Mouse (Mus musculus): ENCODE results near the gene Bicdl2.

Gene Bicdl2

DNA sequence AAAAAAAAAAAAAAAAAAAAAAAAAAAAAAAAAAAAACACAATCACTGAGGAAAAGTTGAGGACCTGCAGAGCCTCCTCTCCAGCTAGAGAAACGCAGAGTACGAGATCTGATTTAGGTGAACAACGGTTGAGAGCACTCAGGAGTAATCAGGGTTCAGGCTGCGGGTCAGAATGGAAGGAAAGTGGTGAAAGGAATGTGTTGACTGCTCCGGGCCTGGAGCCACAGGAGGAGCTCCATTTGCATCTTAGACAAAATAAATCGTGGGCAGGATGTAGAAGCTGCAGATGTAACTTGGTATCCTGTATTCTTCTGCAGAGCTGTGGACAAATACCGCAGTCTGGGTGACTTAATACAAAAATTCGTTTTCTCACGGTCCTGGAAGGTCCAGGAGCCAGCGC is 14.4 kb upstream of the Bicdl2 start:
- no peaks in the 10 kb centered on the region for H3K36me3 ChIP-seq (ENCODE audit: insufficient read depth, low read length)
- H3K4me1 ChIP-seq (replicated peaks; ENCODE audit: low read depth, low read length), result peaks cover 38% of the 10 kb centered on the region

GRCm38 (mm10) chr17:23651363-23651762 is 8.9 kb upstream of the Bicdl2 start:
- Histone ChIP-seq H3K36me3 (ENCODE audit: insufficient read depth, low read length) (no peaks in the 10 kb centered on the region), H3K4me1 (replicated peaks; ENCODE audit: low read depth, low read length) (peaks cover 11% of the 10 kb centered on the region), H3K9me3 (ENCODE audit: low read length) (no peaks in the 10 kb centered on the region), H3K27me3 (ENCODE audit: insufficient read depth, low read length) (peaks cover 6% of the 10 kb centered on the region; the same call in 1 of the 2 replicates), H3K4me3 (replicated peaks; ENCODE audit: low read length) (no peak overlapping the region)
- no peak for TF ChIP-seq POU5F1 (IDR thresholded peaks at IDR 0.05; ENCODE audit: borderline replicate concordance, low read length)
- TF ChIP-seq CTCF (conservative IDR thresholded peaks at IDR 0.05; ENCODE audit: low read length), result no peak
- TF ChIP-seq NANOG (IDR thresholded peaks at IDR 0.05; ENCODE audit: borderline replicate concordance, low read length), result no peak

More for the DNA sequence above, 14.4 kb upstream of the Bicdl2 start:
- no peak overlapping the region for H3K4me3 ChIP-seq (replicated peaks; ENCODE audit: low read length)
- H3K9me3 ChIP-seq (ENCODE audit: low read length), result peaks cover 6% of the 10 kb centered on the region
- peaks cover 29% of the 10 kb centered on the region for H3K27me3 ChIP-seq (ENCODE audit: insufficient read depth, low read length)
- no peak for TF ChIP-seq CTCF (conservative IDR thresholded peaks at IDR 0.05; ENCODE audit: low read length)
- no peak for TF ChIP-seq POU5F1 (IDR thresholded peaks at IDR 0.05; ENCODE audit: borderline replicate concordance, low read length)

- H3K4me3 ChIP-seq (replicated peaks; ENCODE audit: low read length), result no peak overlapping the region
- no peaks in the 10 kb centered on the region for H3K9me3 ChIP-seq (ENCODE audit: low read length)
- no peaks in the 10 kb centered on the region for H3K4me1 ChIP-seq (replicated peaks; ENCODE audit: low read depth, low read length)
- TF ChIP-seq POU5F1 (IDR thresholded peaks at IDR 0.05; ENCODE audit: borderline replicate concordance, low read length), result no peak
- no peak for TF ChIP-seq CTCF (conservative IDR thresholded peaks at IDR 0.05; ENCODE audit: low read length)
- no peak for TF ChIP-seq NANOG (IDR thresholded peaks at IDR 0.05; ENCODE audit: borderline replicate concordance, low read length)
- peaks cover 13% of the 10 kb centered on the region for H3K27me3 ChIP-seq (ENCODE audit: insufficient read depth, low read length)
- no peaks in the 10 kb centered on the region for H3K36me3 ChIP-seq (ENCODE audit: insufficient read depth, low read length)
These were observed 7.0 kb upstream of the Bicdl2 start for GRCm38 (mm10) chr17:23653324-23653723.

- H3K4me1 ChIP-seq (replicated peaks; ENCODE audit: low read depth, low read length), result no peaks in the 10 kb centered on the region
- no peaks in the 10 kb centered on the region for H3K36me3 ChIP-seq (ENCODE audit: insufficient read depth, low read length)
- TF ChIP-seq NANOG (IDR thresholded peaks at IDR 0.05; ENCODE audit: borderline replicate concordance, low read length) (no peak), POU5F1 (IDR thresholded peaks at IDR 0.05; ENCODE audit: borderline replicate concordance, low read length) (no peak)
- H3K27me3 ChIP-seq (ENCODE audit: insufficient read depth, low read length), result peaks cover 15% of the 10 kb centered on the region
- no peaks in the 10 kb centered on the region for H3K9me3 ChIP-seq (ENCODE audit: low read length)
- no peak overlapping the region for H3K4me3 ChIP-seq (replicated peaks; ENCODE audit: low read length)
These were observed 6.3 kb upstream of the Bicdl2 start for GRCm38 (mm10) chr17:23654001-23654400.

GRCm38 (mm10) chr17:23654410-23654809 is 5.9 kb upstream of the Bicdl2 start:
- no peaks in the 10 kb centered on the region for H3K36me3 ChIP-seq (ENCODE audit: insufficient read depth, low read length)
- H3K27me3 ChIP-seq (ENCODE audit: insufficient read depth, low read length), result peaks cover 18% of the 10 kb centered on the region
- H3K4me1 ChIP-seq (replicated peaks; ENCODE audit: low read depth, low read length), result no peaks in the 10 kb centered on the region
- no peak overlapping the region for H3K4me3 ChIP-seq (replicated peaks; ENCODE audit: low read length)
- no peaks in the 10 kb centered on the region for H3K9me3 ChIP-seq (ENCODE audit: low read length)
- no peak for TF ChIP-seq NANOG (IDR thresholded peaks at IDR 0.05; ENCODE audit: borderline replicate concordance, low read length)
- no peak for TF ChIP-seq CTCF (conservative IDR thresholded peaks at IDR 0.05; ENCODE audit: low read length)
- no peak for TF ChIP-seq POU5F1 (IDR thresholded peaks at IDR 0.05; ENCODE audit: borderline replicate concordance, low read length)

GRCm38 (mm10) chr17:23658450-23658849 is 1.9 kb upstream of the Bicdl2 start:
- no peaks in the 10 kb centered on the region for H3K9me3 ChIP-seq (ENCODE audit: low read length)
- TF ChIP-seq CTCF (conservative IDR thresholded peaks at IDR 0.05; ENCODE audit: low read length), result no peak

DNA sequence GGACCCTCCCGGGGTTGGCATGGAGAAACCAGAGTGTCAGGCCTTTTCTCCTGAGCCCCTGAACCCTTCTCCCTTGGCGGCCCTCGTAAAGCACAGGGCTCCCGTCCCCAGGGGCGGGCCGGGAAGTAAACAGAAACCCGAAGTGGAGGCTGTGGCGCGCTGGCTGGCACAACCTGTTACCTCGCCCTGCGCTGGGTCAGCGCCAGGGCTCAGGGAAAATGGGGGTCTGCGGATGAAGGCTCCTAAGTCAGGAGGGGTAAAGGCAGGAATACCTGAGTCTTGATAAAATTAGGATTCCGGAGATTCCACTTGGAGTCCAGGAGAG is 532 bp downstream of the Bicdl2 start:
- Histone ChIP-seq H3K4me1 (replicated peaks; ENCODE audit: low read depth, low read length) (peaks cover 35% of the 10 kb centered on the region), H3K27me3 (ENCODE audit: insufficient read depth, low read length) (peaks cover 54% of the 10 kb centered on the region), H3K36me3 (ENCODE audit: insufficient read depth, low read length) (peaks cover 6% of the 10 kb centered on the region; the same call in 1 of the 2 replicates), H3K9me3 (ENCODE audit: low read length) (no peaks in the 10 kb centered on the region), H3K4me3 (replicated peaks; ENCODE audit: low read length) (peak overlapping the region; percentile 81)
- no peak for TF ChIP-seq POU5F1 (IDR thresholded peaks at IDR 0.05; ENCODE audit: borderline replicate concordance, low read length)
- no peak for TF ChIP-seq NANOG (IDR thresholded peaks at IDR 0.05; ENCODE audit: borderline replicate concordance, low read length)
- no peak for TF ChIP-seq CTCF (conservative IDR thresholded peaks at IDR 0.05; ENCODE audit: low read length)

More at GRCm38 (mm10) chr17:23658450-23658849, 1.9 kb upstream of the Bicdl2 start:
- Histone ChIP-seq H3K4me1 (replicated peaks; ENCODE audit: low read depth, low read length) (peaks cover 18% of the 10 kb centered on the region), H3K36me3 (ENCODE audit: insufficient read depth, low read length) (no peaks in the 10 kb centered on the region), H3K27me3 (ENCODE audit: insufficient read depth, low read length) (peaks cover 54% of the 10 kb centered on the region), H3K4me3 (replicated peaks; ENCODE audit: low read length) (no peak overlapping the region)

GRCm38 (mm10) chr17:23661526-23661925 is 1.2 kb downstream of the Bicdl2 start:
- peaks cover 42% of the 10 kb centered on the region for H3K4me1 ChIP-seq (replicated peaks; ENCODE audit: low read depth, low read length)
- TF ChIP-seq POU5F1 (IDR thresholded peaks at IDR 0.05; ENCODE audit: borderline replicate concordance, low read length), result no peak
- peak; percentile 88 for TF ChIP-seq CTCF (conservative IDR thresholded peaks at IDR 0.05; ENCODE audit: low read length)
- peak overlapping the region; percentile 8; the same call in 1 of the 2 replicates for H3K4me3 ChIP-seq (replicated peaks; ENCODE audit: low read length)

DNA sequence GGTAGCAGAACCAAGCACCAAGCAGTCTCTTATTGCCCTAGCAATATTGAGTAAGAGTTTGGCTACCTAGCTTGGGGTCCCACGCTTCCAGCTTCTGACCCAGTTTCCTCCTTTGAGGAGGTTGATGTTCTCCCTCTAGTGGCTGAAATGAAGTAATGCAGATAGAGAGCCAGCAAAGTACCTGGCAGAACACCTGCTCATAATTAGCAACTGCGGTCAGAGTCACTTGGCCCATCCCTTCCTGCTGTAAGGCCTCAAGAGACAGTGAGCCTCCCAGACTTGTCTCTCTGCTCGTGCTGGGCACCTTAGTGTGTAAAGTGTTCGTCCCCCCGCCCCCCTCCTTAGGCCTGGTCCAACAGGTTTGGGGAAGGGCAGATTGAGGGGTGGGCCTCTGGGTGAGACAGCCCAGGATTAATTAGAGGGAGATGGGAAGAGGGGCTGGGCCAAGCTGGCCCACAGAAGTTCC is 4.3 kb downstream of the Bicdl2 start:
- H3K36me3 ChIP-seq (ENCODE audit: insufficient read depth, low read length), result peaks cover 43% of the 10 kb centered on the region
- peaks cover 41% of the 10 kb centered on the region for H3K27me3 ChIP-seq (ENCODE audit: insufficient read depth, low read length)
- H3K4me3 ChIP-seq (replicated peaks; ENCODE audit: low read length), result no peak overlapping the region
- H3K4me1 ChIP-seq (replicated peaks; ENCODE audit: low read depth, low read length), result peaks cover 72% of the 10 kb centered on the region
- no peak for TF ChIP-seq POU5F1 (IDR thresholded peaks at IDR 0.05; ENCODE audit: borderline replicate concordance, low read length)
- TF ChIP-seq CTCF (conservative IDR thresholded peaks at IDR 0.05; ENCODE audit: low read length), result peak; percentile 91
- no peak for TF ChIP-seq NANOG (IDR thresholded peaks at IDR 0.05; ENCODE audit: borderline replicate concordance, low read length)
- no peaks in the 10 kb centered on the region for H3K9me3 ChIP-seq (ENCODE audit: low read length)

More at GRCm38 (mm10) chr17:23661526-23661925, 1.2 kb downstream of the Bicdl2 start:
- Histone ChIP-seq H3K36me3 (ENCODE audit: insufficient read depth, low read length) (peaks cover 13% of the 10 kb centered on the region), H3K27me3 (ENCODE audit: insufficient read depth, low read length) (peaks cover 52% of the 10 kb centered on the region), H3K9me3 (ENCODE audit: low read length) (no peaks in the 10 kb centered on the region)
